In genomic region chr11:100752294-100752693, GRCm38 (mm10) we compare ENCODE assay signal across 14 mouse cellular contexts. TPM values are rescaled to one million over a fixed set of nuclear protein-coding genes. Genes with fewer than 3 reads are reported as not detected.
"Had no signal": no experiment of that assay in that cellular context is flagged by ENCODE, and none has a peak within 500 bp of the region (broad histone marks: within the 10 kb centered on the region; RNA-seq: fewer than 3 reads in every experiment).

No protein-coding gene starts in this region.

- H3K9ac ChIP-seq: intestine, embryonic 15.5 days; kidney, embryonic 15.5 days; liver, embryonic 15.5 days; midbrain, embryonic 13.5 days had no signal

- DNase-seq: lung, adult 2 months; lung, postnatal 36 days; right cerebral cortex, postnatal 25 days; thymus, postnatal 4 days had no signal

- H3K4me3 ChIP-seq: intestine, embryonic 15.5 days; kidney, embryonic 15.5 days; liver, embryonic 15.5 days; midbrain, embryonic 13.5 days had no signal

- ATAC-seq: intestine, embryonic 15.5 days; lung, postnatal 0 days; midbrain, embryonic 13.5 days had no signal

- H3K4me1 ChIP-seq: intestine, embryonic 15.5 days; midbrain, embryonic 13.5 days had no signal

- H3K27ac ChIP-seq: intestine, embryonic 15.5 days; kidney, embryonic 15.5 days; liver, embryonic 15.5 days; midbrain, embryonic 13.5 days; stomach, postnatal 0 days had no signal

- H3K9me3 ChIP-seq: intestine, embryonic 15.5 days; kidney, embryonic 15.5 days; liver, embryonic 15.5 days; midbrain, embryonic 13.5 days had no signal

- H3K4me2 ChIP-seq: intestine, embryonic 15.5 days; kidney, embryonic 15.5 days; liver, embryonic 11.5 days; liver, embryonic 15.5 days; midbrain, embryonic 13.5 days had no signal

- H3K36me3 ChIP-seq: intestine, embryonic 15.5 days; kidney, embryonic 15.5 days; liver, embryonic 15.5 days had no signal

RNA-seq across cellular contexts. Expression of gene Kcnh4, which starts 7.4 kb away (rescaled TPM):
- polyA plus RNA-seq: liver, embryonic 11.5 days; liver, embryonic 15.5 days; lung, postnatal 0 days had no signal

RNA-seq across cellular contexts. Expression of gene Hcrt, which starts 10.4 kb away (rescaled TPM):
- polyA plus RNA-seq: intestine, embryonic 15.5 days; kidney, embryonic 15.5 days; limb, embryonic 14.5 days; liver, embryonic 11.5 days; liver, embryonic 15.5 days; lung, adult 2 months; lung, postnatal 0 days; neural tube, embryonic 11.5 days; stomach, postnatal 0 days had no signal

RNA-seq across cellular contexts. Expression of gene Hspb9, which starts 38.6 kb away (rescaled TPM):
- polyA plus RNA-seq: kidney, embryonic 15.5 days; limb, embryonic 14.5 days; midbrain, postnatal 0 days; neural tube, embryonic 11.5 days had no signal
